Mouse (Mus musculus) hematopoietic stem cell, adult 5-6 weeks (primary cell): ENCODE measurements around the gene Cdc6. TPM values are rescaled to one million over a fixed set of nuclear protein-coding genes. Genes with fewer than 3 reads are reported as not detected.
A peak's percentile ranks its signal among the peaks of the same experiment; 100 is the strongest.

Experiments
- ATAC-seq, 2 experiments: fragments of 125-278 bp in 1 of 2; replicated peaks in 1 of 2; 2 replicates each; pipeline ENCODE4 v1.8.0; 2016 to 2017; ENCODE audit warnings: inconsistent platforms in 2 of 2, mild to moderate bottlenecking in 2 of 2, moderate number of reproducible peaks in 2 of 2, low read depth in 1 of 2, moderate TSS enrichment in 1 of 2; ENCODE audit not compliant: low FRiP score in 2 of 2, poor library complexity in 2 of 2, severe bottlenecking in 2 of 2, insufficient read depth in 1 of 2, low TSS enrichment in 1 of 2
- total RNA-seq: library from RNA; stranded (forward); fragments of 172-1452, 232-1000 nt; gene quantifications from 2 replicates; pipeline ENCODE4 v1.2.3, GENCODE M21; 2017

The Cdc6 gene
- total RNA-seq, 1 experiment from 2014 or later, result 30.6 TPM

GRCm38 (mm10) chr11:98963191-98964021 is 55.8 kb downstream of the Cdc6 start:
- peak; percentile 48 to 57 for ATAC-seq

DNA sequence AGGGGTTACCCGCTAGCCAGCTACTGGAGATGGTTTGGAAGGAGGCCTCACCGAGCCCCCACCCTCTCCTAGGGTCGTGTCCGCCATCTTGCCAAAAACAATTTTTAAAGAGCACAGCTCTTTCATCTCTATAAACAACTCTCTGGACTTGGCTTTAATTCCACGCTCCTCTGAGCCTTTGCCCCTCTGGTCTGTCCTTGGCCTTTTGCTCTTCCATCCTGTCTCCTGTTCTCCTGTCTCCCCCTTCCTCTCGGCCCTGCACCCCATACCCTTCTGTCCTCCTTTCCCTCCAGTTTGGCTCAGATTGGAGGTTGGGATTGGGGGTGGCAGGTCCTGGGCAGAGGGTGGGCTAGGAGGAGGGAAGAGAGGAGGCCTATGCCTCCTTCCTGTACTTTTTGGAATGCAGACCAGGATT is 56.6 kb downstream of the Cdc6 start:
- ATAC-seq, result no peak

GRCm38 (mm10) chr11:98964616-98965415 is 57.2 kb downstream of the Cdc6 start:
- ATAC-seq, result no peak

DNA sequence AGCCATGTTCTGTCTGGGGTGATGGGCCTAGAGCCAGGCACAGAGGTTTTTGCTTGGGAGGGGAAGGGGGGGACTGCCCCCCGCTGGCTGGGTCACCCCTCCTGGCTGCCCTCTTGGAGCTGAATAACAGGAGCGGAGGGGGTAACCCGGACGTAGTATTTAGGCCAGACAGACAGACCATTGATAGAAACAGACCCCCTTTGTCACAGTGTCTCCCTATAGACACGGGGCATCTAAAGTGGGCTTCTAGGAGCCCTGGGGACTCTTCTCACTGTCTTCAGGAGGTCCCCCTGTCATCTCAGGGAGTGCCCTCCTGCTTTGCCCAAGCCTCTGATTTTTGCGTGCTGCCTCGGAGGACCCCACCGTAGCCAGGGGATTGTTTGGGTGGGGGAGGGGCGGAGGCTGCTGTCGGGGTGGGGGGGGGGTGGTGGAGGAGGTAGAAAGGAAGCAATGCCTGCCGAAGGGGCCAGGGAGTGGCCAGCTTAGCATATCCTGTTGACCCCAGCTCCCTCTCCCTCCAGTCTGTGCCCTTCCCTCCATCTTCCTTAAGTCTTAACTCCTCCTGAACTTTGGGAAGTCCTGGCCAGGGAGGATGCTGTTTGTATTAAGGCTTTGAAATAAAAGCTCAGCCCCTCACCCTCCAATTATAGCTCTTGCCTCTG is 57.9 kb downstream of the Cdc6 start:
- no peak for ATAC-seq

GRCm38 (mm10) chr11:98966499-98967141 is 59.0 kb downstream of the Cdc6 start:
- ATAC-seq, result no peak

DNA sequence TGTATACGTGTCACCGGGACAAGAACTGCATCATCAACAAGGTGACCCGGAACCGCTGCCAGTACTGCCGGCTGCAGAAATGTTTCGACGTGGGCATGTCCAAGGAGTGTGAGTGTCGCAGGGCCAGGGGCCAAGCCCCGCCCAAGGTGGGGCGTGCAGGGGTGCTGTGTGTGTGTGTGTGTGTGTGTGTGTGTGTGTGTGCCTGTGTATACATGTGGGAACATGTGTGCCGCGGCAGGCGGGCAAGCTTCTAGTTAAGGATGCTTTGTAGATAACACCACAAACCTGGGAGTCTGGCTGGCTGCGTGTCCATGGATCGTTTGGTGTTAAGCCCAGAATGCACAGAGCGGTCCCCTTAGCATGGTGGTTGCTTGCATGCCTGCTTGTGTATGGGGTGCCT is 60.5 kb downstream of the Cdc6 start:
- no peak for ATAC-seq

DNA sequence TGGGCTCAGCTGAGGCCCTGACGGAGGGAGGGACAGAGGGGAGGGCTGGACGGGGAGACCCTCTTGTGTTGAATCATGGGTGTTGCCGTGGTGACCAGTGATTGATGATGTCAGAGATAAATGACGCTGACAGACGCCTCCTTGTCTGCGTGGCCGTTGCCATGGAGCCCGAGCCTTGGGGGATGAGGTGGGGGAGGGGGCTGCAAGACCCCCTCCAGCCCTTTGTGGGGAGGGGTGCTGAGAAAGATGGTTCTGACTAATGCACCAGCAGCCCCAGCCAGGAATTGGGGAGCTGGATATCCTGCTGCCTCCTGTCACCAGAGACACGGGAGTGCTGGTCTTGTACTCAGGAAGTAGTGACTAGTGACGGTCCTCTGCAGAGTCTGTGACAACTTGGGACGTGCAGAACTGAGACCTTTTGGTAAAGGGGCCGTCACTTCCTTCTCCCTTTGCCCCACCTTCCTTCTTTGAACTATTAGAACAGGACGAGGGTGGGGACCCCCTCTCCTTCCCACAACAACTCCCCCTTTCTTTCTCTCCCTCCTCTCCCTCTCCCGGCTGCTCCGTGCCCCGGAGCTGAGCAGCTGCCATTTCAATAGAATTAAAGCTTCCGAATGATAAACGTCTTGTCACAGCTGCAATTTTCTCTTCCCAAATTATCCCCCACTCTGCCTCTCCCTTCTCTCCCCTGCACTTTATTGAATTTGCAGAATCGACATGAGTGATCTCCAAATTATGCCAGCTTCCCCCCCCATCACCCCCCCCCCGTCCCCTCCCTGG is 61.3 kb downstream of the Cdc6 start:
- 0 out of 4 replicates have a peak, but pooled peaks of 1 of the 2 experiments have one; percentile 26 for ATAC-seq

- ATAC-seq, result no peak
Observed at GRCm38 (mm10) chr11:98969496-98969927, 61.9 kb downstream of the Cdc6 start.

DNA sequence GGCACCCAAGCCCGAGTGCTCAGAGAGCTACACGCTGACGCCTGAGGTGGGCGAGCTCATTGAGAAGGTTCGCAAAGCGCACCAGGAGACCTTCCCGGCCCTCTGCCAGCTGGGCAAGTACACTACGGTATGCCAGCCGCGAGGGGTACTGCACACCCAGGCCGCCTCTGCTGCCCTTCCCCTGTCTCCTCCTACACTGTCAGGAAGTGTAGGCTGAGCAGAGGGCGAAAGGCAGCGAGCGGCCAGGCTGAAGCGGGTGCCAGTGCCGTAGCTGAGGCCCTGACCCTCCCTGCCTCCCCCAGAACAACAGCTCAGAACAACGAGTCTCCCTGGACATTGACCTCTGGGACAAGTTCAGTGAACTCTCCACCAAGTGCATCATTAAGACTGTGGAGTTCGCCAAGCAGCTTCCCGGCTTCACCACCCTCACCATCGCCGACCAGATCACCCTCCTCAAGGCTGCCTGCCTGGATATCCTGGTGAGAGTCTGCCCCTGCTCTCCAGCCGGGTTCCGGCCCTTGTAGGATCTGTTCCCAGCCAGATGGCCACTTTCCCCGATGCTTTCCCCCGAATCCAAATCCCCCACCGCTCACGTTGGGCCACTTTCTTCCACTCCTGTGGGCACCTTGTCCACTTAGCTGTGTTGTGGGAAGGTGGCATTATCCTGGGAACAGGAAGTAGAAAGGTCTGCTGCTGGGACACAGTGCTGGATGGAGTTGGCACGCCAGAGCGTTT is 62.8 kb downstream of the Cdc6 start:
- no peak for ATAC-seq

DNA sequence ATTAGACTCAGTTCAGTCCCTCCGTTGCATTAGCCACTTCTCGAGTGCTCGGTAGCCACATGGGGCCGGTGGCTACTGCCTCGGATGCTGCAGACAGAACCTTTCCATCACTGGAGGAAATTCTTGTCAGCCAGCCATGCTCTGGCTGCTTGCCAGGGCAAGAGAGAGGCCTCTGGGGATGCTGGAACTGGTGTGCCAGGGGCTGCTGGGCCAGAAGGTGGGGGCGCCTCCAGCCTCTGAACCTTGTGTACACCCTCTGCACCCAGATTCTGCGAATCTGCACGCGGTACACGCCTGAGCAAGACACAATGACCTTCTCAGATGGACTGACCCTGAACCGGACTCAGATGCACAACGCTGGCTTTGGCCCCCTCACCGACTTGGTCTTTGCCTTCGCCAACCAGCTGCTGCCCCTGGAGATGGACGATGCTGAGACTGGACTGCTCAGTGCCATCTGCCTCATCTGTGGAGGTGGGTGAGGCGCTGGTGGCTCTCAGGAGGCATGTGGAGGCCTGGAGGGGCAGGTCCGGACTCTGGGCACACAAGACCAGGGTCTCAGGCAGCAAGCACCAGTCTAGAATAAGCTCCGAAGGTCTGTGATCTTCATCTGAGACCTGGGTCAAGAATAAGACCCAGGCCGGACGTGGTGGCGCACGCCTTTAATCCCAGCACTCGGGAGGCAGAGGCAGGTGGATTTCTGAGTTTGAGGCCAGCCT is 63.9 kb downstream of the Cdc6 start:
- no peak for ATAC-seq

- ATAC-seq, result peak; percentile 64; a peak in 3 of 4 replicates
Observed at GRCm38 (mm10) chr11:98972215-98972614, 64.6 kb downstream of the Cdc6 start.

DNA sequence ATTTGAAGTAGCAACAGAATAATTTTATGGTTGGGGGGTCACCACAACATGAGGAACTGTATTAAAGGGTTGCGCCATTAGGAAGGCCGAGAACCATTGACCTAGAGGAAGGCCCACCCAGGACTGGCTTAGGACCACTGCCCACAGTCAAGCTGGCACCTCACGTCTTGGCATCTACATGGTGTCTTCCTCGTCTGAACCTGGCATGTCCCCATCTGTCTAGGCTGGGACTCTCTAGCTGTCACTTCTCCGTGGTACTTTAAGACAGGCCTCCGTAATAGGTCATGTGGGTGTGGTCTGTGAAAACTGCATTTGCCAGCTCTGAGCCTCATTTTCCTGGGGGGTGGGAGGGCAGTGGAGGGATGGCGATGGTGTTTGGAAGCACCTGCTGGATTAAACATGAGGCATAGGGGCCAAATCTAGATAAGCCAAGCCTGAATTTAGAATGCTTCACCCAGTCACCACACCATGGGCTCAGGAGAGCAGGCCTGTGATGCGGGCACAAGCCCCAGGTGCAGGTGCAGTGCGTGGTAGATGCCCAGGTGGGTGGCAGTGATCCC is 65.3 kb downstream of the Cdc6 start:
- ATAC-seq, result no peak
